Mouse (Mus musculus): ENCODE measurements around the gene Cryl1.

Cryl1 gene

DNA sequence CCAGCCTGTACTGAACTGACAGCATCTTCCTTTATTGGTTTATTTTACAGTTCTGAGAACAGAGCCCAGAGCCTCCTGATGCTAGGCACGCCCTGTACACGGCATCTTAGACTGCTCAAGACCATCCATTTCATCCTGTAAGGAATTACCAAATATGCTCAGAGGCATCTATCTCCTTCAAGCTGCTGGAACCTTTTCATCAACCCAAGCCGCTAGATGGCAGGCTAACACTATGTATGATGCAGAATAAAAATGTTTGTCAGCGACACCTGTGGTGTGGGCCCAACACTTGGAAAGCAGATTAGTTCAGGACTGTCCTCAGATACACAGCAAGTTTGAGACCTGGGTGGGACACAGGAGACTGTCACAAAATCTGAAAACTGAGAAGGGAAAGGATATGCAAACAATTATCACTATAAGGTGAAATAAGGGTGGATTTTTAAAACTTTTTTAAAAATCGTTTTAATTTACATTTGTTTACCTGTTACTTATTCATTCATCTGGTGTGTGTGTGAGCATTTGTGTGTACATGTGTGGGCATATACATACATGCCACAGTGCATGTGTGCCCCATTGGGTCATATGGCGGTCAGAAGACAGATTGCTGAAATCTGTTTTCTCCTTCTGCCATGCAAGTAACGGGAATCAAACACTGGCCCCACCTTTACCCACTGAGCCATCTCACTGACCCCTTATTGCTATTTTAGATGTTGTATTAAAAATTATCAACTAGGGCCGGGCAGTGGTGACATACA lies 25.8 kb downstream of the Cryl1 start:
- peak; percentile 39 for DNase-seq (ENCODE audit: extremely low read depth, low read depth)

DNA sequence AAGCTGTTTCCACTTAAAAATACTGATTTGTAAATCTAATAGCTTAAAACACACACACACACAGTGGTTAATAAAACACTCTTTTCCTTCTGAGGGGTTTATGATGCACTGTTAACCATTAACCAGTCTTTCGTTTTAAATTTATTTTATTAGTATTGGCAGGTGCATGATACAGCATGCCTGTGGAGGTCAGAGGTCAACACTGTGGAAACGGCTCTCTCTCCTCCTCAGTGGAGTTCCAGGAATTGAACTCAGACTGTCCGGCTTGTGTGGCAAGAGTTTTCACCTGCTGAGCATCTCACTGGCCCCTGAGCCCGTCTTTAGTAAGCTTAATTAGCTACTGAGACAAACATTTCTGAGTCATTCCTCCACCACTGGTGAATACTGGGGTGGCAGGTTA lies 31.0 kb downstream of the Cryl1 start:
- no peak for DNase-seq (ENCODE audit: extremely low read depth, low read depth)

DNA sequence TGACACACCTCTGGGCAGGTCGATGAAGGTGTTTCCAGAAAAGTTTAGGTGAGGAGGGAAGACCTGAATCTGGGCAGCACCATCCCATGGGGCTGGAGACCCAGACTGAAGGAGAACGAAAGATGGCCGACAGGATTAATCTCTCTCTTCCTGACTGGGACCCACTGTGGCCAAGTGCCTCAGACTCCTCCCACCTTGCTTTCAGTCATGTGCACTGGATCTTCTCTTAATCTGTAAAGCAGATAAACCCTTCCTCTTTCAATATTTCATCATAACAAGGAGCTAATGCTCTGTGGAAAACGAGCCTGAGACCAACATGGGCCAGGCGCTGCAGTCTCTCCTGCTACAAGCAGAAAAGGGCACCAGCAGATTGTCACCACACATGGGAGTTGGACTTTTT lies 31.6 kb downstream of the Cryl1 start:
- DNase-seq (ENCODE audit: extremely low read depth, low read depth) = peak; percentile 13

DNA sequence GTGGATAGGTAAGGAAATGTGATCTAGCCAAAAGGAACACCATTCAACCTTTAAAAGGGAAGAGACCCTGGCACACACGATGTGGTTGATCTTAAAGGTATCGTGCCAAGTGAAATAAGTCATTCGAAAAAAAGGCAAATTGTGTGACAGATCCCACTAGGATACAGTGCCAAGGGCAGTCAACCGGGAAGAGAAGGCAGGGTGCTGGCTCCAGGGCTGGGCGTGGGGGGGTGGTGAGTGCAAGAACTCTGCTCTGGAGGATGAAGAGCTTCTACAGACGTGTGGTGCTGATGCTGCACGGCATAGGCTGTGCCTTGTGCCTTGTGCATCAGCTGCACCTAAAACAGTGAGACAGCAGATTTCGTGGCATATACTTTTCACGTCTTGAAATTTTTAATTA lies 33.0 kb downstream of the Cryl1 start:
- DNase-seq (ENCODE audit: extremely low read depth, low read depth) = no peak

DNA sequence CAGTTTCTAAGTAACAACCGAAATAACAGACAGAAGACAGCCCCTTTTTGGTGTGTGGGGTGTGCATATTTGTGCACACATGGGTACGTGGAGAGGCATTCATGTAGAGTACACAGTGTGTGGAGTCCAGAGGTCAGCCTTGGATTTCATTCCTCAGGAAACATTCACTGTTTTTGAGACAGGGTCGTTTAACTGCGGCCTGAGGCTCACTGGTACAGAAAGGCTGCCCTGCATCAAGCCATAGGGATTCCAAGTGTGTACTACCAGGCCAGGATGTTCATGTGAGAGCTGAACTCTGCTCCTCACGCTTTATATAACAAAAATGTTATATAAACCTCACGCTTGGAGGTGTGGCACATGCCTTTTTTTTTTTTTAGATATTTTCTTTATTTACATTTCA lies 34.5 kb downstream of the Cryl1 start:
- DNase-seq (ENCODE audit: extremely low read depth, low read depth) = no peak

DNA sequence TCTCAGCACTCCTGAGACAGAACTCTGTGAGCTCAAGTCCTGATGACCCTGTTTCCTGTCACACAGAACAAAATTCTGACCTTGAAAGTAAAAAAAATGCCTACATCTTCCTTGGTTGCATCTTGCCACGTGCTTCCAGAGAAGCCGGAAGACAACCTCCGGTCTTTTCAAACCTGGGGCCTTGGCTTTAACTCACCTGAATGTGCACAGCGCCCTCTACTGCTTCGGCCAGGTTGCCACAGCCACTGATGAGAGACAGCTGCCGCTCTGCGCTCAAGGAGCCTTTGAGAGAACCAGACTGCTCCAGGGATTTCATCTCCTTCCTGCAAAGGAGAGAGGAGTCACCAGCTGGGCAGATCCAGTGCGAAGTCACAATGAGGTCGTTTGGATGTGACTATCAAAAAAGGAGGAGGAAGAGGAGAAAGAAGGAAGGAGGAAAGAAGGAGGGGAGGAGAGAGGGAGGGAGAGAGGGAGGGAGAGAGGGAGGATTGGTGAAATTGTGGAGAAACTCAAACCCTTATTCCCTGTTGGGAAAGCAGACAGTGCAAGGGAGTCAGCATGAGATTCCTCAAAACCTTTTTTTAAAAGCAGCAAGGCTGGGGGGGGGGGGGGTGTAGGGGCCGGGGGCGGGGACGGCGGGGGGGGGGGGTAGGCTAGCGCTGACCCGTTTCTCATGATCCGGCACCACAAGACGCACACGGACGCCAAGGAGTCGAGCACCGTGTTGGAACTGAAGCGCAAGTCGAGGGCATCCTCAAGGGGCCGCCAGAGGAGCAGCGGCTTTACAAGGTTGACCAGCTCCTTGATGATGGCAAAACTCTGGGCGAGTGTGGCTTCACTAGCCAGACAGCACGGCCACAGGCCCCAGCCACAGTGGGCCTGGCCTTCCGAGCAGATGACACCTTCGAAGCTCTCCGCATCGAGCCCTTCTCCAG lies 35.3 kb downstream of the Cryl1 start:
- DNase-seq (ENCODE audit: extremely low read depth, low read depth) = no peak

DNA sequence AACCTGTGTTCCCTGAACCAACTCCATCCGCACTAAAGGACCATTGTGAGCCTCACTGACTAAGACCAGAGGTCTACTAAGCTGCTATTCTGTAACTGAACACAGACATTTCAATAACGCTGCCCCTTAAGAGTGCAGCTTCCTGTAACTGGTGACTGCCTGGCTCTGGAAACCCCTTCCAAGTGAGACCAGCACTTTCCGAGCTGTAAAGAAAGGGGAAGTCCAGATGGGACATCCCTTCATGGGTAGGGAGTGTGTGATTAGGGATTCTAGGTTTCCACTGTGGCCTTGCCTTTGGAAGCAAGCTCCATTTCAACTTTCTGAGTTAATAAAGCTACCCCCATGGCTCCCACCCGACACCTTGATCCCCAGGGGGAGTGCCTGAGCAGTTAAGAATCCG lies 41.3 kb downstream of the Cryl1 start:
- no peak for DNase-seq (ENCODE audit: extremely low read depth, low read depth)

DNA sequence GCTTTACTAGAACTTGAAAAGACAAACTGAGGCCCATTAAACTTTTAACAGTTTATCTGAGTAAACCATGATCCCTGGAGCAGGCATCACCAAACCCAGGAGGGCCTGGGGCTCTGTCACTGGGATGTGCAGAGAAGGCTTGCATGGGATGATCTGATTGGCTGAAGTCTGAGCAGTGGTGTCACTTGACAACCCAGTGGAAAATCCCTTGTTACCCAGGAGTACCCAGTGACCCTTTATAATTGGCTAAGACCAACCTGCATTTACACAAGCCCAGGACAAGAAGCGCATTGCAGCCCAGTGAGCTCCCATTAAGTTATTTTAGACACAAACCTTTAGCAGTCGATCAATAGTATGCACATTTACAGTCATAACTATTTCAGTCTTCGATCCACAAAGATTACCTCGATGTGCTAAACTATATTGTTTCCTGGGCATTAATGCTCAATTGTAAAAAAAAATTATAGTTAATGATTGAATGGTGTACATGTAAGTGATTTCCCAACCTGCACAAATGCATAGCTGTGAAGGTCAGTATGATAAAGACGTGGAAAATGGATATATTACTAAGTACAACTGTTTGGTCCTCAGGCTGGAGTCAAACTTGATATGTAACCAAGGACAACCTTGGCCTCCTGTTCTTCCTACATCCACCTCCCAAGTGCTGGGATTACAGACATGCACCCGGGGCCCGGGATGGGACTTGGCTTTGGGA lies 46.7 kb downstream of the Cryl1 start:
- DNase-seq (ENCODE audit: extremely low read depth, low read depth) = no peak

DNA sequence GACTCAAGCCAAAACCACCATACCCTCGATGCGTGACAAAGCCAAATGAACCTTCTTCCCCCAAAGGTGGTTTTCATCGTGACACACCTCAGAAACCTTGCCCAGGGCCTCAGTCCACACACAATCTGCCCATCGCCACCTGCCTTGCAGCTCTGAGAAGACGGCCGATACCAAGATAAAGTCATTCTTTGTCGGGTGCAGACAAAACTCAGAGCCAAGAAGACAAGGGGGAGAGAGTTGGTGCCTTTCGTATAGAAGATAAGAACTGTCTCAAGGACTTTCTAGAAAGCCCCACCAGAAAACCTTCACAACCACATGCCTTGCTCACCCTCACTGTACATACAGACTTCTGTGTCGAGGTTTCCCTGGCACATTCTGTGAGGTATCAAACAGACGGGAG lies 48.4 kb downstream of the Cryl1 start:
- DNase-seq (ENCODE audit: extremely low read depth, low read depth) = no peak

DNA sequence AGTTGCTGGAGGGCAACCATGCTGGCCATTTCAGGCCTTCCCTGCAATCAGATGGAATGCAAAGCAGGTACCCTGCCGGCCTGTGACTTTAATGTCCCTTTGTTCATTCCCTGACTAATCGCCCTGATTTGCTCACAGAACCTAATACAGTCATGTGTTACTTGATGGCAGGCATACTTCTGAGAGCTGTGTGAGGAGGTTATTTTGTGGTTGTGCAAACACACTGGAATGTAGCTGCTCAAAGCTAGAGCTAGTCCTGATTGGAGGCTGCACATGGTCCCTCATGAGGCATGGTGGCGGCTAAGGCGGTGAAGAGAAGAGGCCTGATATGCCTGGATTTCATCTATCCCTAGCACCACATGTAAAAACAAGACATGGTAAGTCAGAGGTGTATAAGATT lies 50.2 kb downstream of the Cryl1 start:
- no peak for DNase-seq (ENCODE audit: extremely low read depth, low read depth)

DNA sequence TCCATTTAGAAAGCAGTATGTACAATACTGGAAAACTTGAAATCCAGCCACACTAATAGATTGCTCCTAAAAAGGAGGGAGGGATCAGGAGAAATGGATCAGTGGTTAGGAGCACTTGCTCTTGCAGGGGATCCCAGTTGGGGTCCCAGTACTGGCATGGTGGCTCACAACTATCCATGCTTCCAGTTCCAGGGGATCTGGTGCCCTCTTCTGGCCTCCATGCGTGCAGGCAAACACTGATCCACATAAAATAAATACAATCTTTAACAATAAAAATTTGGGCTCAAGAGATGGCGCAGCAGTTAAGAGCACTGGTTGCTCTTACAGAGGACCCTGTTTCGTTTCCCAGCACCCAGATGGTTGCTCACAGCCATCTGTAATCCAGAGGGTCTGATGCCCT lies 52.2 kb downstream of the Cryl1 start:
- no peak for DNase-seq (ENCODE audit: extremely low read depth, low read depth)

DNA sequence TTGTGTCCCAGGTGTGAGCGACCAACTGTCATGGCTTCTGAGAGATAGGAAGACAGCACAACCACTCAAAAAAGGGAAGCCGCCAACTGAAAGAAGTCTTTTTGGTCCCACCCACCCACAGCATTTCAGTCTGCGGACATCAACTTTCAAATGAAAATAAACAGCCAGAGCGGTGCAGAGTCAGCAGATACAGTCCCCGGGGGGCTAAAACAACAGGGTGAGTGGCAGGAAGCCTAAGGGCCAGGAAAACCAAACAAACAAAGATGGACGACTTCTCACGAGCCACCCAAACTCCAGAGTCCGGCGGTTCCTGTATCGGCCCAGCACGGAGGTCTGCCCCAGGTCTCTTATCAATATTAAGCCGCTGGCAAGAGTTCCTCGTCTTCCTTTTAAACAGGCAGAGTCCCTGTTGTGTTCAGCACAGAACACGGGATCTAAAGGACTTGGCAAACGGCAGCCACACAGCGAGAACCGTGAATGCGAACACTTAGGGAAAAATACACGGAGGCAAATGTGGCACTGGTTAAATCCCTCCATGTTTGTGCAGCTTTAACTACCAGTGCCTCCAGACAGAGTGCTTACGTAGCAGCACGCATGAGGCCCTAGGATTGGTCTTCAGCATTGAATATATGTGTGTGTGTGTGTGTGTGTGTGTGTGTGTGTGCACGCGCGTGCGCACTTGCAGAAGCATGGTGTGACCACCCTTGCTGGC lies 53.4 kb downstream of the Cryl1 start:
- DNase-seq (ENCODE audit: extremely low read depth, low read depth) = peak; percentile 80

DNA sequence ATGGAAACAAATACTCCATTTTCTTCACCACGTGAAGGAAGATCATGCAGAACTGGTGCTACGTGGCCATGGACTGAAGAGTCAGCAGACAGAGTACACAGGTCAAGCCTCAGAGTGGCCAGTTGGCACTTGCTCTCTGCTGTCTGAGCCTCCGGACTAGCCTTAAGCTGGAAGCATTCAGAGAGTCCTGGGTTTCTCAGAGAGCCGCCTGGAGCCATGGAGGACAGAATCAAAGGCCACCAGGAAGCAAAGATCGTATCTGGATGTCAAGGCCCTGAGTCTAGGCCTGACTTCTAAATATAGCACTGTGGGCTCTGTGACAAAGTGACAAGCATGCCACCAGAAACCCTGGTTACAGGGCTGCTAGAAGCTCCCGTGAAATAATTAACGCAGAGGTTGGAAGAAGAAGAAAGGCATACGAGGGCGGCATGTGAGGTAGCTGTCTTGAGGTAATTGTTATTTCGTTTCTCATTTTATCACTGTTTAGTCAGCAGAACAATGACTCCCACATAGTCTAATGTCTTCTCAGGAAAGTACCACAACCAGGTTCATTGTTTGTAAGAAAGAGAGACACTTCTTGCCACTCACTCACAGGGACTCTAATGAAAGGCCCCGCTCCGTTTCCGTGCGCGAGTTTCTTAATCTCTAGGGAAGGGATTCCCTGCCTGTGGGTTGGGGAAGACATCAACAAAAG lies 55.1 kb downstream of the Cryl1 start:
- DNase-seq (ENCODE audit: extremely low read depth, low read depth) = no peak

DNA sequence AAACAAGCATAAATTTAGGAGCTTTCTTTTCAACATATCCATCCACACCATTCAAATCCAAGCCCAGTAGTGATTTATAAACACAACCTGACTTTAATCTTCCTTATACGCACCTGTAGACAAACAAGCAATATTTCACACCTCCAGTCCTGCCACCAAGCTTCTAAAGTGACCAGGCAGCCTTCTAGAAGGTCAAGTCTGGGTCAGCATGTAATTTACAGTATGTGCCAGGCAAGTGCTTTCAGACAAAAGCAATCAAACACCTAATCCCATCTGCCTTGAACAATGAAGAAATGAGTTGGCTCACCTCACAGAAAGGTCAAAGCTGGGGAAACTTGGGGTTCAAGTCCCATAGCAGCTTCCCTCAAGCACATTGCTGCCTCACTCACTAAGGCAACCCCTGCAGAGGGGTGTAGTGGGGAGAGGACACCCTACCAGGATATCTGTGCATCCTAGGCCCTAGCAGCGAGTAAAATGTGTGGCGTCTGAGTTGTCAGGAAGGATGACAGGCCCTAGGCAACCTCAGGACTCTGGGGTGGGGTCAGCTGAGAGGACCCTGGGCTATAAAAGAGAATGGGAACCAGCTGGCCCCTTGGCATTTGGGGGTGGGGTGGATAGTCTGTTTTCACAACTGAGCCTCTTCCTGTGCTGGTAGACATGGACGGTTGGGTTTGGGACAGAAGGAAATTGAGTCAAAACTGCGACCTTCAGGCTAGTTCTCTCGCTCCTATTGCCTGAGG lies 55.8 kb downstream of the Cryl1 start:
- no peak for DNase-seq (ENCODE audit: extremely low read depth, low read depth)

DNA sequence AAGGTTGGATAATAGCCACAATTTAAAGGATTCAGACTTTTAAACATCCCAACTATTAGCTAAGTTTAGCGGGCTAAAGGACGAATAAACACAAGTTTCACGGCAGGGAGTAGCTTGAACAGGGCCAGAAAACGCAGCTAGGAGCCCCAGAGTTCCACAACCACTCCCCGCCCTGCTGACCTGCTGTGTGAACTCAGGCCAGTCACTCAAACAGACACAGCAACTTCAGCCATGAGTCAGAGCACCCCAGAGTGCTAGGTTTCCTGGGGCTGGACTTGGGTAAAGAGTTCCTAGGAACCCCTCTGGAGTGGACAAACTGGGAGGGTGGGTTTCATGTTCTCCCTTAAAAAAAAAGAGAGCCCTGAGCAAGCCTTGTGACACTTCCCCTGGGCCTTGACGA lies 59.7 kb downstream of the Cryl1 start:
- DNase-seq (ENCODE audit: extremely low read depth, low read depth) = no peak

DNA sequence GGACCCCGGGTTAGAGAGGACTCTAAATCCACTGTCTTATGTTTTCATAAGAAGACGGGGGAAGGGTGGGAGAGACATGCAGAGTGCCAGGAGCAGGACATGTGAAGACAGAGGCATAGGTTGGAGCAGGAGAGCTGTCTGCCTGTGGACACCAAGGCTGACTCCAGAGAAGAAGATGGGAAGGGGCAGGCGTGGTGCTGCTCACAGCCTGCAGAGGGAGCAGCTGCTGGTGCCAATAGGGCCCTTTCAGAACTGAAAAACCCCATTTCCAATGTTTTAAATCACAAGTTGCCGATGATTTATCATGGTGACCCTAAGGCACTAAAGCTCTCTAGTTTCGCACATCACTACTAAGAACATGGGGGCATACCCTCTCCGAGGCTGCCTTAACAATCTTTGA lies 63.5 kb downstream of the Cryl1 start:
- no peak for DNase-seq (ENCODE audit: extremely low read depth, low read depth)

DNA sequence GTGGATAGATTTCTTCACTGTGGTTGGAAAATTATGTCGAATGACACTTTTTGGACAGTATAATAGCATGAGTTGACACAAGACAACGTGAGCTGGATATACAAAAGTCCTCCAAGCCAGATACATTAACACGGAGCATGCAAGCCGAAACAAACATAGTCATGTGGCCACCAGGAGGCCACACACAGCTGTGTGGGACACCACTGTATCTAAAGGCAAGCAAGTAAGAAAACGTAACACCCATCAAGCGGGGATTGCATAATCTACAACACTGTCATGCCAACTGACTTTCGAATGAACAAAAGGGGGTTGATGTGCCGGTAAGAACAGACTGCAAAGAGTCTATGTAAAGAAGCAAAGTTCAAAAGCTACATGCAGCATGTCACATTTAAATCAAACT lies 65.8 kb downstream of the Cryl1 start:
- DNase-seq (ENCODE audit: extremely low read depth, low read depth) = no peak

DNA sequence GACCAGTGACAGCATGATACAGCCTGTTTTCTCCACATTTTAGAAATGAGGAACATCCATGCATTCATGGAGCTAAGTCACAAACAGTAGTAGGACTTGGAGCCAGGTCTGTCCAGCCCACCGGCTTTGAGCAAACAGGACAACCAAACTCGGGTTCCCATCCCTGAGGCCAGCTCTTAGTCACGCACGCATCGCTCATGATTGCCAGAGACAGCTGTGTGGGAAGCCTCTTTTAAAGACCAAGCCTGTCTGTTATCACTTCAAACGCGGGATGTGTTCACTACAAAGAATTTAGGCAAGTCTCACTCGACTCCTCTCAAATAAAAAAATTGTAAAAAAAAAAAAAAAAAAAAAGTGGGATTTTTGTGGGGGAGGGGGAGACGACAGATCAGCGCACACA lies 67.2 kb downstream of the Cryl1 start:
- DNase-seq (ENCODE audit: extremely low read depth, low read depth) = no peak

DNA sequence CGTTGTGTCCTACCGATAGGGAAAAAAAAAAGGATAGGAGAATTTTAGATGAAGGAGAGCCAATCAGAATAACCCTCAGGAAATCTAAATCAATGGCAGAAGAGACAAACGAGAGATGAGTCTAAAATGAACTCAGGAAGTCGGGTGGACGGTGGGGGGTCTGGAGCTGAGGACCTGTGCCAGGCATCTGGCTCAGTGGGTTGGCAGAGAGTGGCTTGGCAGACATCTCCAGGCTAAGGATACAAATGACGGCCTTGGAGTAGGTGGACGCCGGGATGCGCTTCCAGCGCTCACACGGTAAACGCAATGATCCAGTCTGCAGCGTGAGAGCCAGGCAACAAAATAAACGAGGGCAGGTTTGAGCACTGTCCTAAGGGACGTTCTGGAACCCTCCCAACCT lies 68.7 kb downstream of the Cryl1 start:
- no peak for DNase-seq (ENCODE audit: extremely low read depth, low read depth)

DNA sequence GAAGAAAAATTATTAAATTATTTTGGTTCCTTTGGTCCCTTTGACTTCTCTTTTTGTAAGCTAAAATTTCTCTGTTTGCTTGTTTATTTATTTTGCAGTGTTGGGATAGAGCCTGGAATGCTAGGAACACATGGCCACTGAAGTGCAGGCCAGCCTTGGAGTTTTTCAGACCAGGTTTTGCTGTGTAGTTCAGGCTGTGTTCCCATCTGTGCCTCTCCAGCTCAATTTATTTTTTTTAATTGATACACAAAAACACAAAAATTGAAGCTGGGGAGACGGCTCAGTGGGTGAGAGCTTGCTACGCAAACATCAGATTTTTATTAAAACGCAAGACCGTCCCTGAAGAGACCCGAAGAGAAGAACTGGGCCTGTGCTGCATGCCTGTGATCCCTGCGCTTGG lies 71.6 kb downstream of the Cryl1 start:
- DNase-seq (ENCODE audit: extremely low read depth, low read depth) = no peak

Measured in MEL-GATA-1-ER (cell line).